Mouse (Mus musculus): ENCODE measurements around the gene Pfdn6.

DNA sequence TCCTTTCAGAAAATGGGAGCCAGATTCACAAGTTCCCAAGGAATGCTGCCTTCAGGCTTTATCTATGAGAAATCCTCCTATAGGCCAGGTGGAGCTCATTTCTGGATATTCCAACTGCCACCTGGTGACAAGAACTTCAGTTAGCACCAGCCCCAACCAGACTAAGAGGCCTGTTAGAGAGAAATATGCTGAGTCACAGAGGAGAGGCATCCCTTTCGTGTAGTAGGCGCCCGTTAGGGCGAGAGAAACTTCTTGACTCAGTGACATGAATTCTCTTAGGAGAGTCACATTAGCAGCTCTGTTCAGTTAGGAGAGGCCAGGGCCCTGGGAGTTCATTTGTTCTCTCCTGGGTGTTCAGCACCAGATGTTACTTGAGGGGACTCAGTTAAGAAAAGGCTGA lies 40.5 kb downstream of the Pfdn6 start:
- no peak for TF ChIP-seq POLR2A (IDR thresholded peaks at IDR 0.05; ENCODE audit: low read depth, low read length)
- no peak for TF ChIP-seq CTCF (IDR thresholded peaks at IDR 0.05; ENCODE audit: extremely low read depth, insufficient read length, insufficient replicate concordance, low read depth, low read length)

Measured in small intestine, adult 2 months (tissue).